Mouse (Mus musculus) embryonic stem cell, embryonic (primary cell): ENCODE measurements at regions not wholly inside any gene's neighbourhood (a gene's known extent, or its start where the extent isn't known, plus 50 kb on each side); places are given as distances from the start of the nearest gene placed in this dataset.

Experiments
- CTCF ChIA-PET, 4 experiments: fragments of 300-600 bp in 2 of 4; fragments of 350-600 bp in 2 of 4; sonication (Branson Sonifier 250); formaldehyde crosslinking; loops; one replicate each; lab custom pipeline; 2022; ENCODE audit warnings: inconsistent platforms in 2 of 4; lab: Charles Lee
- POLR2A ChIA-PET, 4 experiments: fragments of 300-600 bp in 2 of 4; fragments of 350-600 bp in 2 of 4; sonication (Branson Sonifier 250); formaldehyde crosslinking; loops; one replicate each; lab custom pipeline; 2022; ENCODE audit warnings: antibody characterized with exemption in 4 of 4, inconsistent platforms in 1 of 4; lab: Charles Lee

DNA sequence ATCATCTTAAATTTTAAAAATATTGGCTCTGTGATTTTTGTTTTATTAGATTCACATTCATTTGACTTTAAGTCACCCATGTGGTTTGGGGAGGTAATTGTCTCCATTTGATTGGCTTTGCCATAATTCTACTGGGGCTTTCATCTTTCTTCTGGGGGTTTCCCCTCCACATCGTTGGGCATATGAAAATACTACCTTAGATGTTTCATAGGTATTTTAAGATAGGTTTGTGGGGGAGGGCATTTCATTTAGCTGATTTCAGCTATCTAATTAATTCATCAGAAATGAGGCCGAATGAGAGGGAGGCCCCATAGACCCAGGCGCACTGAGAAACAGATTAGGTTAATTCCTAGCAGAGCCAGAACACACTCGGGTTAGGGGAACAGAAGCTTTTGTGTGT lies 259.6 kb downstream of the Hhipl2 start:
- CTCF ChIA-PET: no interaction called here
- POLR2A ChIA-PET: interaction anchor here in 1 of 4 experiments (1.2 kb wide), 1 partner anchor 117 kb away, joined by 3 read pairs; no protein-coding TSS in a partner anchor

DNA sequence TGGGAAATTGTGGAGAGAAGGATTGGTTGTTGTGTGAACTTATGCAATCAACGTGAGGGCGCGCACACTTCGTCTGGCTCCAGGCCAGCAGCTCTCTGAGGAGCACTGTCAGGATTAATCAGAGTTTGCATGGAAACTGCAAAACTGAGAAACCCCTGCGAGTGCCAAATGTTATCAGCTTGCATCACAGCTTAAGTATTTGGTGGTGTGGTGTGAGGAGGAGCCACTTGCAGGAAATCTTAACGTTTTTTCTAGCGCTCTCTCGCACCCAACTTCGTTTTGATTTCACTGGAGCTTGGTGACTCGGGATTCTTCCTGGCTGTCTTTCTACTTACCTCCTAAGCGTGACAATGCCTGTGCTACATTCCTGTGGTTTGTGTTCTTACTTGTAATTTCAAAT lies 261.9 kb downstream of the Hhipl2 start:
- CTCF ChIA-PET: no interaction called here
- POLR2A ChIA-PET: no interaction called here

- ChIA-PET POLR2A (no interaction called here), CTCF (no interaction called here)
Observed at GRCm38 (mm10) chr1:183686056-183686455, 268.0 kb downstream of the Hhipl2 start.

GRCm38 (mm10) chr1:183692756-183693155 lies 274.7 kb downstream of the Hhipl2 start:
- POLR2A ChIA-PET: no interaction called here
- CTCF ChIA-PET: no interaction called here

DNA sequence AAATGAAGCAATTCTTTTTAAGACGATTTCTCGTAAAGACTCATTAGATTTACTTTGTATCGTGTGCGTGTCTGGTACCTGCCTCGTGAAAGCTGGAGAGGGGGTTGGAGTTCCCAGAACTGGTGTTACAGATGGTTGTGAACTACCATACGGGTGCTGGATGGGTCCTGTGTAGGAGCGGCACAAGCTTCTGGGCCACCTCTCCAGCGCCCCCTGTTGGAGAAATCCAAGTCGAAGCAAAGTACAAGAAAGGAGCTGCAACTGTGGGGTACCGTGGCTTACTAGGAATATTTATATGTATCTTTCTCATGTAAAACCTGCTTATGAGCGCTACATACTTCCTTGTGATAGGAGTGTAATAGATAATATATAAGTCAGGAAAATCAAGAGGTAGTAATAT lies 281.3 kb downstream of the Hhipl2 start:
- CTCF ChIA-PET: interaction anchor here (0.5 to 1.3 kb wide), 18 partner anchors 10 to 778 kb away, joined by 3 to 14 read pairs (median 3); no protein-coding TSS in a partner anchor
- POLR2A ChIA-PET: no interaction called here

- ChIA-PET POLR2A (no interaction called here), CTCF (no interaction called here)
Observed at GRCm38 (mm10) chr1:183702888-183703287, 284.9 kb downstream of the Hhipl2 start.

DNA sequence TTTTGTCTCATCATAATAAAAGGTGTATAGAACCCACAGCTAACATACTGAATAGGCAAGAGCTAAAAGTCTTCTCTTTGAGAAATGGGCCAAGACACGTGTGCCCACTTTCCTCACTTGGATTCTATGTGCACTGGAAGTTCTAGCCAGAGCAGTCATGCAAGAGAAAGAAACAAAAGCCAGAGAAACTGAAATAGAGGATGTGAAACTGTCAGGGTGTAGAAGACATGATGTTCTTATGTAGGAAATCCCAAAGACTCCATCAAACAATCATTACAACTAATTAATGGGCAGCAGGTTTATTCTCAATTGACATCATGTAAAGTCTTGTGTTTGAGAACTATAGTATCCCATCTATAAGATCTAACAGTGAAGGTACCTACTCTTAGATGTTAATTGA lies 294.9 kb downstream of the Hhipl2 start:
- CTCF ChIA-PET: interaction anchor here in 1 of 4 experiments (0.5 kb wide), 1 partner anchor 335 kb away, joined by 5 read pairs; no protein-coding TSS in a partner anchor
- POLR2A ChIA-PET: no interaction called here

- POLR2A ChIA-PET: interaction anchor here in 2 of 4 experiments (0.5 to 0.7 kb wide), 2 partner anchors 369 to 879 kb away, joined by 3 to 4 read pairs; no protein-coding TSS in a partner anchor
- CTCF ChIA-PET: interaction anchor here in 1 of 4 experiments (0.9 kb wide), 1 partner anchor 18 kb away, joined by 3 read pairs; no protein-coding TSS in a partner anchor
Observed at GRCm38 (mm10) chr1:183717060-183717459, 296.0 kb upstream of the Dusp10 start.

DNA sequence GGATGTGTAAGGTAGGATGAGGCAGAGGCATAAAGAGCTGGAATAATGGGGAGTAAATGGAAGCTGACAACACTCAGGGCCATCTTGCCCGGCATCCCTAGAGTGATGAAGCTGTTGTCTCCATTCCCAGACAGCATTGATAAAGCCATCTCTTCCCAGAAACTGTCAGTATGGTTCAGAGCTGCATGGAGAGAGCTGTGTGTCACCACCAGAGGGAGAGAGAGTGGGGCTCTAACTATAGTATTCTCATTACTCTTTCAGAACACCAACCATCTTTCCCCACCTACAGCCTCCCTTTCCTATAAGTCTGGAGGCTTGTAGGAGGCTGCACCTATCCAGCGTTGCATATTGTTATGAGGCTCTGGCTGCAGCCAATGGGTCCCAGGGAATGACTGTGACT lies 264.0 kb upstream of the Dusp10 start:
- ChIA-PET POLR2A (no interaction called here), CTCF (interaction anchor here in 1 of 4 experiments (0.5 kb wide), 1 partner anchor 503 kb away, joined by 7 read pairs; no protein-coding TSS in a partner anchor)

DNA sequence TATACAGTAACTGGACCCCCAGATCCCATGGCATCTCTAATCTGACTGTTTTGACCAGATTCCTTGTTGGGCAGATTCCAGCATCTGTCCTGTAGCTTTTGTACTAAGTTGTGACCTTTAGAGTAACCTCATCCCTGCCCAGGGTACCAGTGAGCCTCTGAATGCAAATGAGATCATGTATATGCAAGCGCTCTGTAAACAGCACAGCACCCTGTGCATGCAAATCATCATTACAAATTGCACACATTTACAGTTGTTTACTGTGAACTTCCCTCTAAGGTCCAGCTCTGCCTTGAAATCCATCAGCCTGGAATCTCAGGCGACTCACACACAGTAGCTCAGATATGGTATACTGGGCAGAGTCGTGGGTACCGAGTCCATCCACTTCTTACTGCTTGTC lies 258.6 kb upstream of the Dusp10 start:
- POLR2A ChIA-PET: no interaction called here
- CTCF ChIA-PET: no interaction called here

GRCm38 (mm10) chr1:183756716-183757115 lies 256.4 kb upstream of the Dusp10 start:
- CTCF ChIA-PET: no interaction called here
- POLR2A ChIA-PET: no interaction called here

DNA sequence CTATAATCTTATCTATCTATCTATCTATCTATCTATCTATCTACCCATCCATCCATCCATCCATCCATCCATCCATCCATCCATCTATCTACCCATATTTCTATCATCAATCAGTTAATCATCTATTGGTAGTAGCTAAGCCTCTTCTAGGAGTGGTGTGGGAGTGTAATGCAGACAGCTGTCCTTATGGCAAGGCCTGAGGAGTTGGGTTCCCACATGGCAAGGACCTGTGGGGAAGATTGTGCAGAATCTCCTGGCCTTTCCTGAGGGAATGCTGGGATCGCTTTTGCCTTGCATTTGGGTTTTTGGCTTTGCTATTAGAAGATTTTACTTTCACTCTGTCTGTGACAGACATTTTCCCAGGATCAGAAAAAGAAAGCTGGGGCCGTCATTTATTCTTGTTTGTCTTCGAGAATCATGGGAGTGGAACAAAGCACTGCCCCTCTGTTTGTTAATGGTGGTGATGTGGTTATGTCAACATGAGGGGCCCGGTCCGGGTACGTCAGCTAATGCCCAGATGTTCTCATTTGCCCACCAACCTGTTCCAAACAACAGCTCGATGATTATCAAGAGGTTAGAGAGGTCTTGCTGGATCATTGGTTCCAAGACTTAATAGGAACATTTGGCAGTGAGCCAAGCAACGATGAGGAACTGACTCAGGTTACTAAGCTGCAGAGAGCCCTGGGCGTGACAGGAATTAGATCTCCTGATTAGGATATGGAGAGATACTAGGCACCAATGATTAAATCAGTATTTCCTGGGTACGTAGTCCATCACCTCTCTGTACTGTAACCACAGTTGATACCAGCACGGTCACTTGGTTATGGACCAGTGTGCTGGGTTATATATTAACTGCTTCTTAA lies 249.0 kb upstream of the Dusp10 start:
- ChIA-PET POLR2A (no interaction called here), CTCF (no interaction called here)

DNA sequence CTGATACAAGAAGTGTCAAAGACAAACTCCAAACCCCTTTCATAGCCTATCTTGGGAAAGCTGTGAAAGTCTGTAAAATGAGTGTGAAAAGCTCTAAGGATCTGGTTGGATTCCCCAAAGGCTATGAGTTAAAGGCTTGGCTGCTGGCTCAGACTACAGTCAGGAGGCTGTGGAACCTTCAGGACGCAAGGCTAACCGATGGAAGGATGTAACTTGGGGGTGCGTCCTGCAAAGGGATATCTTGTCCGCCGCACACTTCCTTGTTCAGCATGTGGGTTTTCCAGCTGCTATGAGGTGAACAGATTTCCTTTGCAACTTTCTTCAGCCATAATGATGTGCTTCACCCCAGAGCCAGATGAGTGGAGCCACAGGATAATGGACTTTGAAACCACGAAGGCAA lies 240.3 kb upstream of the Dusp10 start:
- POLR2A ChIA-PET: no interaction called here
- CTCF ChIA-PET: no interaction called here

DNA sequence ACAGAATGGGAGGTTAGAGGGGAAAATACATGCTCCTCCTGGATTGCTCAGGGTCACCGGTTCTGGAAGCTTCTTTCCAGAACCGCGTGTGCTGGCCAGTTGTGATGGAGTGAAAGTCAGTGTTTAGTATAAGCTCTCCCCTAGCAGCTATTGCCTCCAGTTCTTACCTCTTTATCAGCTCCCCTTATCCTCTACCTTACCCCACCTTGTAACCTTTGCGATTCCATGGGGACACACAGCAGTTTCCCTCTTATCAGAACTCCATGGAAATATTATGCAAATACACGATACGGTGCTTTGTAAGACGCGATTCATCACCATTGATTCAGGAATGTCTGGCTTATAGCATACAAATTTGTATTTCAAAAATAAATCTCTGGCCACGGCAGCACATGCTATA lies 232.9 kb upstream of the Dusp10 start:
- ChIA-PET POLR2A (no interaction called here), CTCF (no interaction called here)

GRCm38 (mm10) chr1:183780779-183781178 lies 232.3 kb upstream of the Dusp10 start:
- ChIA-PET POLR2A (no interaction called here), CTCF (no interaction called here)

- CTCF ChIA-PET: no interaction called here
- POLR2A ChIA-PET: no interaction called here
Observed at GRCm38 (mm10) chr1:183783440-183784130, 229.5 kb upstream of the Dusp10 start.

DNA sequence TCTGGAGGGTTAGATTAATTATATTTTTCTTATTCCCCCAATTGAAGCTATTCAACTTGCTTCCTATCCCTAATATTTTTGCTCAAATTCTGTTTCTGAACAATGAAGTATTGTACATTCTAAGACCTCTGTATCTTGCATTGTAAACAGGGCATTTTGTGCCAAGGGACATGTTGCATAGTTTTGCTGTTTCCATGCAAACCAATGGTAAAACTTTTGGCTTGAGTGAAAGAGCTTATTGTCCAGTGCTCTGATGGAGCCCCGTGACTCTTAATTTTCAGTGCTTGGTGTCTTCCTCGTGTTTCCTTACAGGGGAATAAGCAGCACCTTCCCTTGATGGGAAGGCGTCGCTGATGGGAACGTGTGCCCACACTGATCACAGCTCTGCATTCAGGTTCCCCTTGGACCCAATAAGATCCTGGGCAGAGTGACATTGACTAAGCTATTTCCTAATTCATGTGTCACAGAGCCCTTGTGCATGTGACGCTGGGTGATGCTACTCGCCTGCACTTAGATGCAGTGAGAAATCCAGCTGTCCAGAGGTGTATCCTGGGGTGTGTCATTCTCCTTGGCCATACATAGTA lies 220.8 kb upstream of the Dusp10 start:
- ChIA-PET POLR2A (no interaction called here), CTCF (no interaction called here)

GRCm38 (mm10) chr1:183793324-183793723 lies 219.8 kb upstream of the Dusp10 start:
- POLR2A ChIA-PET: no interaction called here

GRCm38 (mm10) chr1:183793913-183794445 lies 219.1 kb upstream of the Dusp10 start:
- POLR2A ChIA-PET: no interaction called here
- CTCF ChIA-PET: interaction anchor here in 1 of 4 experiments (0.5 kb wide), 1 partner anchor 11 kb away, joined by 7 read pairs; no protein-coding TSS in a partner anchor

More at GRCm38 (mm10) chr1:183793324-183793723, 219.8 kb upstream of the Dusp10 start:
- CTCF ChIA-PET: no interaction called here

GRCm38 (mm10) chr1:183802351-183802750 lies 210.8 kb upstream of the Dusp10 start:
- POLR2A ChIA-PET: no interaction called here
- CTCF ChIA-PET: no interaction called here
